Mouse (Mus musculus): ENCODE data around the gene Pklr.

Gene Pklr

GRCm38 (mm10) chr3:89135958-89136357 is at the start of gene Pklr:
Gene Pklr (plus strand): TSS chr3:89136142.
- in situ Hi-C loops (cut with MseI, MboI) = no loop called here

GRCm38 (mm10) chr3:89087338-89088110 is 48.4 kb upstream of the Pklr start:
- in situ Hi-C loops (cut with MseI, MboI) = no loop called here

DNA sequence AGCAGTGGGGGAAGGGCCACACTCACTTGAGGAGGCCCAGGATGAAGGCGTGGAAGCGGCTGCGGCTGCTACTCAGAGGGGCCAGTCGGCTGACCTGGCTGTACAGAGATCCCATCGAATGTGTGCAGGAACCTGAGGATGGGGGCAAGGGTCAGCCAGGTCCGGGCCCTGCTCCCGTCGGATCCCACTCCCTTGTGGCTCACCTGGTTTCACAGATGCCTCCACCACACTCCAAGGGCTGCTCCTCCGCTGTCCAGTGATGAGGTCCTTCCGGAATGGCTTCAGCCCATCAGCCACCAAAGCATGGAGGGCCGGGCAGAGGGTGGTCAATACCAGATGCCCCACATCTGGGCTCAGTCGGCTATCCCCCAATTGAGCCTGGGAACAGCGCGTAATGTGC is 47.0 kb upstream of the Pklr start:
- in situ Hi-C loops (cut with MseI, MboI) = no loop called here

DNA sequence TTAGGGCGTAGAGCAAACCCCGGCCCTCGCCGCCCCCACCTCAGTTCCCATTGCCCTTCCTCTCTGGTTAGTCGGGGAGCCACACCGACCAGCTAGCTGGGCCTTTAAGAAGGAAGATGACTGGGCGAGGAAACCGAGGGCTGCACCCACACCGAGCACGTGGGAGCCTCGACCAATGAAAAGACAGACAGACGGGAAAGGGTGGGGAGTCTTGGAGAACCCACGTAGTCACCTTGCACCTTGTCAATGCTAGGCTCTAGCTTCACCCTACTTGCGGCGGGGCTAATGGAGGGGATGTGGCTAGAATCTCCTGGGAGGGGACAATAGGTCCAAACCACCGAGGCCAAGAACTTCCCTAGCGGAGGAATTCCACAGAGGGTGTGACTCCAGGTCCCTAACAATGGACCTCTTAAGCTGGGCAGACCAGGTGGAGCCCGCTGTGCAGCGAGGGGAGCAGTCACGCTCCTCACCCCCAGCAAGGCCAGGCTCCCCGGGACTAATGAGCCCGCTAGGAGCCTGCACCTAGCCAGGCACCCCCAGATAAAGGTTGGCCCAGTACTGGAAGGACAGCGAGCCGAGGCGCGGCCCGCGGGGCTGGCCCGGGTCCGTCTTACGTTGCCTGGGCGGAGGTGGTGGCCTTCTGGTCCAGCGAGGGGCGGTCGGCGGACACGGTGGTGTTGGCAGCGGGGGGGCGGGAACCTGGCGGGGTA is 45.9 kb upstream of the Pklr start:
- in situ Hi-C loops (cut with MseI, MboI) = no loop called here

- in situ Hi-C loops (cut with MseI, MboI) = no loop called here
Observed at GRCm38 (mm10) chr3:89090694-89091655, 45.0 kb upstream of the Pklr start.

DNA sequence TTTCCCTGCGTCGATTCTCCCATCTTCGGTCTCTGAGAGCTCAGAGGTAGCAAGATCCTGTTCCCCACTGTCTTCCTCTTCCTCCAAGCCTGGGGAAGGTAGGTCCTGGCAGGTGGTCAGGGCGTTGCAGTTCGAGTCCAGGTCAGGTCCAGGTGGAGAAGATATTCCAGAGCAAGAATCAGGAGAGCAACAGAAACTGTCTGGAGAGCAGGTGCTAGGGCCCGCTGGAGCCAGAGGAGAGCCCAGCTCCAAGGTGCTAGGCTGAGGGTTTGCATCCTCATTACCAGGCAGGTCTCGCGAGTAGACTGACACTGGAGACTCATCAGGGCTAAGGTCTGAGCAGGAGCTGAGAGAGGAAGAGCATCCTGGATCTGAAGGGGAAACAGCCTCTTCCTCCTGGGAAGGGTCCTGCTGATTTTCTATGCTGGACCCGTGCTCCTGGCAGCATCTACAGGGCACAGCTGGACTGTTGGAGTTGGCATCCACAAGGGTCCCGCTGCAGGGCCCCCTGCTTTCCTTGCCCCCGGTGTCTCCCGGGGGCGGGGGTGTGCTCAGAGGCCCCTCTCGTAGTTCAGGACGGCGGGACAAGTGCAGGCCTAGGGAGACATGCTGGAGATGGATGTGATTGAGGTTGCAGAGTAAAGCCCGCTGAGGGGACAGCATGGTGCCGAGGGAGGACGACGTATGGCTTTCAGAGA is 44.0 kb upstream of the Pklr start:
- in situ Hi-C loops (cut with MseI, MboI) = no loop called here

GRCm38 (mm10) chr3:89092509-89093090 is 43.3 kb upstream of the Pklr start:
- in situ Hi-C loops (cut with MseI, MboI) = no loop called here

- in situ Hi-C loops (cut with MseI, MboI) = no loop called here
Observed at GRCm38 (mm10) chr3:89093175-89093574, 42.8 kb upstream of the Pklr start, which contains the start of gene Rusc1. Gene Rusc1 (minus strand): TSS chr3:89093311.

DNA sequence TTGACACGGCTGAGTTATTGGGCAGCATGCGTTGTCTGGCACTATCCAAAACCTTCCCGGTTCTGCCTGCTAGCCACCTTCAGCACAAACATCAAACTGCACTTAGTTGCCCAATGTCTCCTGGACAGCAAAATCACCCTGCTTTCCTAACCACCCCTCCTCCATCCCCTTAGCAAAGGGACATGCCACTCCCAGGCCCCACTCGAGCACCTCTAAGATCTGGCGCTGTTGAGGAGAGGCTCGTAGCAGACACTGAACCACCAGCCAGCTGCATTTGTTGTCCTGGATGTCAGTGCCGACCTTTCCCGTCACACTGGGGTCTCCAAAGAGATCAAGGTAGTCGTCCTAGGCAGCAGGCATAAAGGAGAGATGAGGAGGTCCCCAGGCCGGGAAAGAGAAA is 41.9 kb upstream of the Pklr start:
- in situ Hi-C loops (cut with MseI, MboI) = no loop called here

DNA sequence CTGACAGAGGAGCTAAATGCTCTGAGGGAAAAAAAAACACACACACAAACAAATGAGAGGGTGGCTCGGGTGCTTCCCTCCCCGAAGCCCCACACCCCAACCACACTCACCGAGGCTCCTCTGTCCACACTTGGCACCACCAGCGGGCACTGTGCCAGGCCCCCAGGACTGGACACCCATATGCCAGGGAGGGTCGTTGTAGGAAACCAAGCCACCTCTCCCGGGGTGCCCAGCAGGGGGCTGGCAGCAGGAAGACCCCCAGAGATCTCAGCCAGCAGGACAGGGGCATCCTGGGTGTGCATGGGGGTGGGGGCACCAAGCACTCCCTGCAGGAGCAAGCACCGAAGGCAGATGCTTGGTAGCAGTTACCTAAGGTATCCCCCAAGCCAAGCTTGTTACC is 35.1 kb upstream of the Pklr start, which contains the start of gene Gm43738:
Gene Gm43738 (minus strand): TSS at position 289 of the 400 bp plus-strand sequence.
- in situ Hi-C loops (cut with MseI, MboI) = no loop called here

- in situ Hi-C loops (cut with MseI, MboI) = no loop called here
Observed at GRCm38 (mm10) chr3:89101459-89101811, 34.5 kb upstream of the Pklr start.

DNA sequence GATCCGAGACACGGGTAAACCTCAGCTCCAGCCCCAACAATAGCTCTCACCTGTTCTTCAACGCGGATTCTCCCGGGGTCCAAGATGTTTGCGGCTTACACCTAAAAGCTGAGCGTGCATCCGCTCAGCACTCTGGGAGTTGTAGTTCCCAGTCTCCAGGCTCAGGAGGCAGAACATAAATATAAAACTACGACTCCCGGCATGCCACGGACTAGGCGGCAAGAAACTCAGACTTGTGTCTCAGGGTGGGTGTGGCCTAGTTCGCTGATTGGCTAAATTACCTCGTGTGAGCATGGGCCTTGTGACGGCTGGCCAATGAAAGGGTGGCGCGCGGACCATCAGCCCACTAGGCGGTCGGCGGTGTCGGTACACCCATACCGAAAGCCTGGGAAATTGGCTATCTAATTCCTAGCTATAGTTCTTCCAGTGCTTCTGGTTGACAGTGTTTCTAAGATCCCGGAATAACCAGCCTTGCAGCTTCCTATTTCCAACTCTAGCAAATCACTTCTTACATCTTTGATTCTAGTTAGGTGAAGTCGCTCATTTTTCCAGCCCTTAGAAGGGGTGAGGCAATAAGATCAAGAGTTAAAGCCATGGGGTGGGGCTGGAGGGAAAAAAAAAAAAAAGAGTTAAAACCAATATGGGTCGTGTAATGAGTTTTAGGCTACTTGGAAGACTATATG is 34.0 kb upstream of the Pklr start, which contains the start of gene Fdps:
Gene Fdps (minus strand): TSS at position 148 of the 683 bp plus-strand sequence.
- in situ Hi-C loops (cut with MseI, MboI) = no loop called here

DNA sequence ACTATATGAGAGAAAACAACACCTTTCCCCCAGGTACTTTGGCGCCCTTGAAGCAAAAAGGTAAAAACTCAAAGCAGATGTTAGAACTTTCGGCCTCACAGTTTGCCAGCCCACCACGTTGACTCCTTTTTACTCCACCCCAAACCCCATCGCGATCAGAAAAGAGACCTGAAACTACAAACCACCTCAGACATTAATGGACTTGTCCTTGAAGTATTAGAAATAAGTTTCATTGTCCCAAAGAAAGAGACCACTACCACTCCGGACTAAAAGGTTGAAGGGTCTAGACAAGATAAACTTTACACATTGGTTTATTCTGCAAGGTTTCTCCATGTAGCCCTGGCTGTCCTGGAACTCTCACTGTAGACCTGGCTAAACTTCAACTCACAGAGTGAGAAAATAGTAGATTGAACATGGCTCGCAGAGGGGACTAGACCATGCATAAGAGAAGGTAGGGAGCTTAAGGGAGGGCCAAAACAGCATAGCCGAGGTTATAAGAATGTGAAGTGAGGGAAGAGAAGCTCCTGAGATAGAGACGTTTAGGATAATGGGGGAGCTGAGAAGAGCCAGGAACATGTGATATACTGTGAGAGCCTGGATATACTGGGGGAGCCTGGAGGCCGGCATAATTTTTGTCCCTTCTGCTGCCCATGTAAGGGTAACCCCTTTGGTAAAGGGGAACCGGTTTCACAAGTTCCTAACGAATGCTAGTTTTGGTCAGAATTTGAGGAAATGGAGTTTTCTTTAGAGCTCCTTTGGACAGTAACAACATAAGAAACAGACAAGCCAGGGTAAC is 33.2 kb upstream of the Pklr start:
- in situ Hi-C loops (cut with MseI, MboI) = no loop called here

DNA sequence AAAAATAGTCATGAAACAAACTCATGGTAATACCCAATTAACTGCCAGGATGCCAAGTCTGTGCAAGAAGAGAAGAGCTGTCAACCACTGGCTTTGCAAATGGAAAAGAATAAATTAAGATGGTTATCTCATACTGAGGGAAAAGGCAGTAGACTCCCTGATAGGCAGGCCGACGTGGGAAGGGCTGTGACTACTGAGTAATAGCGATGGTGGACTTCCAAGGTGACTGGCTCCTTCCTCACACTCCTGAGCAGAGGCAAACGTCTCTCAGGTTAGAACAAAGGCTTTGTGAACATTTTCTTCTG is 32.7 kb upstream of the Pklr start:
- in situ Hi-C loops (cut with MseI, MboI) = no loop called here

- in situ Hi-C loops (cut with MseI, MboI) = no loop called here
Observed at GRCm38 (mm10) chr3:89106881-89107280, 29.1 kb upstream of the Pklr start.

- in situ Hi-C loops (cut with MseI, MboI) = no loop called here
Observed at GRCm38 (mm10) chr3:89107545-89107944, 28.4 kb upstream of the Pklr start.

- in situ Hi-C loops (cut with MseI, MboI) = no loop called here
Observed at GRCm38 (mm10) chr3:89108146-89108545, 27.8 kb upstream of the Pklr start.

- in situ Hi-C loops (cut with MseI, MboI) = no loop called here
Observed at GRCm38 (mm10) chr3:89113058-89113457, 22.9 kb upstream of the Pklr start.

DNA sequence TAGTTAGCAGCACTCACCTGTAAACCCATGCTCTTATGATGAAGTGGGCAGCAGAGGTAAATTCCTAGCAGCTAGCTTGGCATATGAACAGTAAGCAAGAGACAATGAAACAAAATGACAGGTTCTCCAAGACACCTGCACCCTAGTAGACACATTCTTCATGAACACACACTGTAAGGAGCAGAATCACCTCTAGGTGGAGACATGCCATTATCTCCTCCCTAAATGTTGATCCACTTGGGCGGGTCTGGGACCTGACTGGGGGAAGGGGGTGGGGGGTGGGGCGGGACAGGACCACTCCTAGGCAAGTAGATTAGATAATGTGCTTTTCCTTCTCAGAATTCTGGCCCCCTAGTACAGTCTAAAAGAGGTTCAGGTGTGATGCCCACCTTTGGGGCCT is 20.4 kb upstream of the Pklr start:
- in situ Hi-C loops (cut with MseI, MboI) = loop anchor here in 1 of 2 experiments (5.0 kb wide), 1 partner anchor 42 kb away; no protein-coding TSS in a partner anchor
